Mouse (Mus musculus): Measurements from ENCODE around the gene Pts.

The Pts gene

DNA sequence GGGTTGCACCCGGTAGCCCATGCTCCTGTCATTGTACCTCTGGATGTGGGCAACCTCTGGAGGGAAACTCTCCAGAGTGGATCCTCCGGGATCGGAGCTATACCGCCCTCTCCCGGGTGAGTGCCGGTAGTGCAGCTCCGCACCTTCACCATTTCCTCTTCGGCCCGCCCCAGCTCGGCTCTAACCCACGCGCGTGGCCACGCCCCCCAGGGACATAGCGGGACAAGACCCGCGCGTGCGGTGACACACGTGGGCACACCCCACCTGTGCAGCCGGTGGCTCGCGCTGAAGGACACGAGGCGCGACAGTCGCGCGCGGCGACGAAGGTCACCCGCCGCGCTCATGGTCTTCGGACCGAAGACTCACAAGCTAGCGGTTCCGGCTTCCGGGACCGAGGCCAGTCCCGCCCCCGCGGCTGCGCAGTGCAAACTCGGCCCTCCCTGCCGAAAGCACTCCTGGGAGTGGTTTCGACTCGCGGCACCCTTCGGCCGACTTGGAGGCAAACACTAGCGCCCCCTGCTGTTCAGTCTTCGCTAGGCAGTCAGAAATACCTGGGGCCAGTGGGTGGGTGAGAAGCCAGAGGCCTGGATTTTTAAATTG, at the start of gene Pts:
Gene Pts (minus strand): TSS at position 432 of the 600 bp plus-strand sequence.
- peak; percentile 97 for DNase-seq (ENCODE audit: low spot score)

DNA sequence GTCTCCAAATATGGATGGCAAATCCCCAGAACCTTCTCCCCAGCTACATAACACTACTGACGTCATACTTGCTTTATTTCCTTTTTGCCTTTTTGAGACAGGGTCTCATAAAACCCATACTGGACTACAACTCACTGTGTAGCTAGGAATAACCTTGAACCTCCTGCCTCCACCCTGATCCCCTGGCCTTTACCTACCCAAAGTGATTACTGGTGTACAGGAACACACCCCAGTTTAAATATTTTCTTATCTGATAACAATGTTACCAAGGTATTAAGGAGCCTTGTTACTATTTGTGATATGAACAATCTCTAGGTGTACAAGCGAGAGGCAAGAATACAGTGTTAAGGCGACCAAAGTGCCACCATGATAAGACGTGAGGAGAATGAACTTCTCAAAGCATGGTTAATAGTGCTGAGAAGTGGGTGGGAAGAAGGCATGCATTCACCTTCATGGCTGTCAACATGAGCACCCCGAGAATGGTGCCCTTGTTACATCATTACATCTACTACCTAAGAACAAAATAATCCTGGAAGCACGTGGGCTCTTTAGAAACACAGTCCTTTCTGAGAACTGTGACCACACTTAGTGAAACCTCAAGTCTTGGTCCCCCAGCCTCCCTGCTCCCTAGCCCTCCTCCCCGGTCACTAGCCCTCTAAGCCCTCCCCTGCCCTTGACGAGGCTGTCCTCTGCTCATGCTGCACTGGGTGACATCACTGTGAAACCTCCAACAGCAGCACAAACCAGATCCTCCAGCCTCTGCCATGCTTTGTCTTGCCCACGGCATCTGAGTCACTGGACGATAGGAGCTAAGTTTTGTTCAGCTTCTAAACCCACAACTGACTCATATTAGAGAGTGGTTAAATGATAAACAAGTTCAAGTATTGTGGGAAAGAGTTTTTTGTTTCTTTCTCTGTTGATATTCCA, 41.3 kb upstream of the Pts start:
- no peak for DNase-seq (ENCODE audit: low spot score)

DNA sequence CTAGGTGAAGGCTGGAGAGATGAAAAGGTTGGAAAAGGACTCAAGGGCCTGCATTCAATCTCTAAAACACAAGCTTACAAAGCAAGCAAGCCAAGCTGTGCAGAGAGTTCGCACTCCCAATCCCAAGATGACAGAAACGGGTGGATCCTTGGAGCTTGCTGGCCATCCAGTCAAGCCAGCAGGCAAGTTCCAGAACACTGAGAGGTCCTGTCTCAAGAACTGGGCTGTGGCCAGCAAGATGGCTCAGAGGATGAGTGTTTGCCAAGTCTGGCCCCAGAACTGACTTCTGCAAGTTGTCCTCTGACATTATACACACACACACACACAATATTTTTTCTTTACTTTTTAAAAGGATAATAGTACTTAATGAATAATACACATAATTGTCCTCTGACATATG, 39.4 kb upstream of the Pts start:
- no peak for DNase-seq (ENCODE audit: low spot score)

DNA sequence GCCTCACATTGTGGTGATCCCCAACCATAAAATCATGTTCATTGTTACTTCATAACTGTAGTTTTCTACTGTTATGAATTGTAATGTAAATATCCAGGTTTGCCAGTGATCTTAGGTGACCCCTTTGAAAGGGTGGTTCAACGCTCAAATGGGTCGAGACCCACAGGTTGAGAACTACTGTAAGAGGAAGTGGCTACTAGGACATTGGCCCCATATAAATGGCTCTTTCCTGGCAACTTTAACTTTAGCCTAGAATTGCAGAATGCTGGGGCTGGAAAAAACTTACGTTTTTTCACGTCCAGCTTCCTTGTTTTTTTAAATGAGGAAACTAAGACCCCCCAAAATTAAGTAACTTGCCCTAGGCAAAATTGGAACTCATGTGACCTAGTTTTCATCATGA, 38.8 kb upstream of the Pts start:
- DNase-seq (ENCODE audit: low spot score) = no peak

DNA sequence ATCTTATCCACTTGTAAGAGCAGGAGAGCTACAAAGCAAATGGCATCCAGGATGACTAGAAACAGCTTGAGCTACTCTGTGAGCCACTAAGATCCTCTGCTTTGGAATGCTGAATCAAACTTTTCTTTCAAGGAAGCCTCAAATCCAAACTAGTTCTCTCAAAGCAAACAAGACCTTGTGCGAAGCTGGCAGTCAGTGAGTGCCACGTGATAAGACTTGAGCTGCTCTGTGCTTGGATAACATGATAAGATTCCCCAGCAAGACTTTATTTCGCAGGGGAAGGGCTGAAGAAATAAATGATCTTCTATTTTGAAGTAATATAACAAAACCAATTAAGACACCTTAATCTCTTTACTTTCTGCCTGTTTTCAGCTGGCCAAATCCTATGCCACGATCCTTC, 37.4 kb upstream of the Pts start:
- DNase-seq (ENCODE audit: low spot score) = no peak

DNA sequence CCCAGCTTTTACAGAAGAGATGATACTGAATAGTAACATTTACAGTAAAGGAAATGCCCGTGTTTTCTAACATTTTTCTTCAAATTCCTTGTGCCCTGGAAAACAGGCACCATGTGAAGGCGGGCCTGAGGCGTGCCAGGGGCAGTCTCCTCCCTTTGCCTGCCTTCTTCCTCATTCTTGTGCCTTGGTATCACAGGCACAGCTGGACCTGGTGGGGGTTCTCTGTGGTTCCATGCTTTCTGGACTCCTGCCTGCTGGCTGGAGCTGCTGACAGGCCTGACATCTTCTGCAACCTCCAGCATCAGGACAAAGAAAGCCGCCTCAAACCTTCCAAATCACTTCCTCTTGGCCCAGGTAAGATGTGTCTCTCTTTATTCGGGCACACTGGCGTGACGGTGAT, 36.6 kb upstream of the Pts start:
- no peak for DNase-seq (ENCODE audit: low spot score)

DNA sequence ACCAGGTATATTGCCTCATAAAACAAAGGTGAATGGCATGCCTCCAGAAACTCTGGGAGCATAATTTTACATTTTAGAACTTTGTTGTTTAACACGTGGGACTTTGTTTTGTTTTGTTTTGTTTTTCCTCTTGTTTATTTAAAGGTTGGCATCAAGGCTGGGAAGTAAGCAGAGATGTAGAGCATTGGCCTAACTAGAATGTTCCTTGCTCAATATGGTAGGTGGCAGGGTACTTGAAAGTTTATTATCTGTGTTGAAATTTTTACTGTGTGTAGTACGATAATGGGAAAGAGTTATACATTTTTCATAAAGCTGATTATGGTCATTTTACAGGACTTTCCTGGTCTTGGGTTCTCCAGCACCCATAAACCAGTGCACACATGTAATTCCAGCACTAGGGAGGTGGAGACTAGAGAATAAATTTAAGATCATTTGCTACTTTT, 33.4 kb upstream of the Pts start:
- DNase-seq (ENCODE audit: low spot score) = no peak

DNA sequence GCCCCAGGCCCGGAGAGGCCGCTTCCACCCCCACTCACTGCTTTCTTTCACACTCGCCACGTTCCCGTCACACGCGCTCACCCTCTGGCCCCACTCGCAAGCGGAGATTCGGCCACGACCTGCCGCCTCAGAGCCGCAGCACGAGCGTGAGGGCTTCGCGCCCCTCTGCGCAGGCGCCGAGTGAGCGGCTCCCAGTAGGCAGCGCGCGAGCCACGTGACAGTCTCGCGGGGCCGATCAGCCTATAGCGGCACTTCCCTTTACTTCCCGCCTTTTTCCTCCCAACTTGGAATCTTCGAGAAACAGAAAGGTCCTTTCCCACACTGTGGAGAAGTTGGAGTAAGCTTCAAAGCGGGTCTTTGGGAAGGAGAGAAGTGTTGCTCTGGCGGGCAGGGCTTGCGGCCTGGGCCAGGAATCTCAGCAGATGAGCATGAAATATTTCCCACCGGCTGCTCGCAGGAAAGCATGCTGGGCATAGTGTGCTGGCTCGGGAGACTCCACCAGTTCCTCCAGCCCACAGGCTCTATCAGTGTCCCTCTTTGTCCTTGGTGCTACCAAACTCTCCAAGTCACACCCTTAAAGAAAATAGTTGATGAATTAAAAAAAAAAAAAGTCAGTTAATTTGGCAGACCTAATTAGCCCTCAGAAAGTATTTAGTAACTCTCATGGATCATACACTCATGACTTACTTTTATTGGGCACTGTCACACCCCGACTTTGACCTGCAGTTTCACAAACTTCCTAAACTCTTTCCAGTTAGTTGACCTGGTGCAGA, 32.8 kb upstream of the Pts start, which contains the start of gene Tex12:
Gene Tex12 (minus strand): TSS at position 181 of the 773 bp plus-strand sequence.
- no peak for DNase-seq (ENCODE audit: low spot score)

DNA sequence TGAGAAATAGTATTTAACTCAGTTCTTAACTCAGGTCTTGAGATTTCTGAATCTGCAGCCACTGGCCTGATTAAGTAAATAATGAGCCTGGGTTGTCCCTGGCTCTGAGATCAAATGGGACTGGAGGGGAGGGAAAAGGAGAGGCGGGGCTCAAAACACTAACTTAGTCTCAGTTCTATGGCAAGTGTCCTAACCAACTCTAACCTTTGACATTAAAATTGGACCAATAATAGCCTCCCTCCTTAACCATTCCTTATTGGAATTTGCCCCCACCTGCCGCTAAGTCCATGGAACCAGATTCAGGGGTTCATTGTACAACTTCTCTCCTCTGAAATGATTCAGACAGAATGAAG, 26.5 kb upstream of the Pts start, which contains the start of gene Bco2:
Gene Bco2 (minus strand): TSS at position 88 of the 353 bp plus-strand sequence.
- DNase-seq (ENCODE audit: low spot score) = no peak

DNA sequence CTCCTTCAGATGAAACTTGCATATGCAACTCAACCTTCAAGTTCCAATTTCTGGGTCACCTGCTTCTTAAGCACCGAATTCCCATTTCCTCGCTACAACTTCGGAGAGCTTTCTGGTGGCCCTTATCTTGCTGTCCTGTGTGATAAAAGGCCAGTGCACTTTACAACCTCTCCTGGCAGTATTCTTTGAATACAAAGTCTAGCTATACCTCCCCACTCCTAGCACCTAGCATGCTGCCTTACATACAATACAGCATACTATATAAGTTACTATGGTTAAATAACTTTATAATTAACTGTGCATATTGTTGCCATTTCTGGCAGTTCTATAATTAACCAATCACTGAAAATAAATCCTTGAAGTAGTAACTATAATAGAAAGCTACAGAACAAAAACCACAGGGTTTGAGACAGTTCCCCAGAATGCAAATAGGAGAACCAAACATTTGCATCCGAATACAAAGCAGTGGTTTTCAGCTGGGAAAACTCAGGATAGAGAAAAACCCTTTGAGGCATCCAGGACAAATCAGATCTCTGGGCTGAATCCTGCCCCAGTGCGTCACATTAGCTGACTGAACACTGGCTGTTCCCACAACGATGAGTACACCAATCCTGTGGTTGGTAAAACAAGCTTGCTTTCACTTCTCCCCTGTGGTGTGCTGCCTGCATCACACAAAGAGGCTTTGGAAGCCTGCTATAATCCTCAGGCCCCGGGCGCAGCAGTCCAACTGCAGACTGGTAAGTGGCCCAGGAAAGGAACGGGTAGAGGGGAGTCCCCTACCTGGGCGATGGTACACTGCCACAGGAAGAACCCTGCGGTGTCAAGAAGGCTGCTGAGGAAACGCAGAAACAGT, 25.9 kb upstream of the Pts start, which contains the start of gene Il18:
Gene Il18 (plus strand): TSS at position 587 of the 853 bp plus-strand sequence.
- DNase-seq (ENCODE audit: low spot score) = peak; percentile 81

DNA sequence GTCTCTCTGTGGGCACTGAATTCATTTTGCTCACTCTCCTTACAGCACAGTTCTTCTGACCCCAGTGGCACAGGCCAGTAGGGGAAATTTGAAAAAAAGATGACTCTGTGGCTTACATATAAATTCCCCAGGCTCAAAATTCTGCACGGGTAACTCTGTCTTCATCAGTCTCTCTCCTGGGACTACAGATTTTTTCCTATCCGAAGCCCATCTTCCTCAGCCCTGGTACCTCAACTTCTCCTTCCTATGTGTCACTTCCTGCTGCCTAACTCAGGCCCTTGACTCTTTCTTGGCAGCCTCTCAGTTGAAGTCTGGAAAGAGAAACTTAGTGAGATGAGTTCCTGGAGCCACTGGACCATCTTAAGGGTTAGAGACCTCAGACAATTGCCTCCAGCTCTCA, 25.0 kb upstream of the Pts start:
- DNase-seq (ENCODE audit: low spot score) = no peak

DNA sequence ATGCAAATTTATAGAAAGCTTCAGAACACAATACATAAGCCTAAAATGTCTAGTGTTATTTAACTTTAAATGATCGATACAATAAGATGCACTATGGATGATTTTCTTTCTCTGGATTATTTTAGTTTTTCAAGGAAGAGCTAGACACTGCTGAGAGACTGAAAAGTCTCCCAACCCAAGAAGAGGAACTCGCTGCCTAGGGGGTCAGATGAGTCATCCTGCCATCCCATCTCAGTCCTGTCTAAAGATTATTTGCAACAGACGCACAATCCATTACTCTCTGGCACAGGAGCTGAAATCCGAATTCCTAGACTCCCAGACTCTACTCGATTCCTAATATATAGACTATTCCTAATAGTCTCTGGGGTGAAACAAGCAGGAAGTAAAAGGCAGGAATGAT, 23.7 kb upstream of the Pts start:
- no peak for DNase-seq (ENCODE audit: low spot score)

DNA sequence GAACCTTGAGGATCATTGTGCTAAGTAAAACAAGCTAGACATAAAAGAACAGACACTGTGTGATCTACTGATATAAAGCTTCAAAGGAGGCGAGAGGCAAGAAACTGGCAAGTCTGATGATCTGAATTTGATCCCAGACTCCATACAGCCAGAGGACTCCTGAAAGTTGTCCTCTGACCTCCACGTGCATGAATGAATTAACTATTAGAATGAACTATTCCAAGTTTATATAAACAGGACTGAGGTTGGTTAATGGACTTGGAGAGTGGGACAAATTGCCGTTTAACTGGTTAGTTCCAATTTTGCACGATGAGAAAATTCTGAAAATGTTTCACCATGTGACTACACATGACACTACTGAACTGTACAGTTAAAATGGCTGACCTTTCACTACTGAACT, 20.4 kb upstream of the Pts start:
- no peak for DNase-seq (ENCODE audit: low spot score)

DNA sequence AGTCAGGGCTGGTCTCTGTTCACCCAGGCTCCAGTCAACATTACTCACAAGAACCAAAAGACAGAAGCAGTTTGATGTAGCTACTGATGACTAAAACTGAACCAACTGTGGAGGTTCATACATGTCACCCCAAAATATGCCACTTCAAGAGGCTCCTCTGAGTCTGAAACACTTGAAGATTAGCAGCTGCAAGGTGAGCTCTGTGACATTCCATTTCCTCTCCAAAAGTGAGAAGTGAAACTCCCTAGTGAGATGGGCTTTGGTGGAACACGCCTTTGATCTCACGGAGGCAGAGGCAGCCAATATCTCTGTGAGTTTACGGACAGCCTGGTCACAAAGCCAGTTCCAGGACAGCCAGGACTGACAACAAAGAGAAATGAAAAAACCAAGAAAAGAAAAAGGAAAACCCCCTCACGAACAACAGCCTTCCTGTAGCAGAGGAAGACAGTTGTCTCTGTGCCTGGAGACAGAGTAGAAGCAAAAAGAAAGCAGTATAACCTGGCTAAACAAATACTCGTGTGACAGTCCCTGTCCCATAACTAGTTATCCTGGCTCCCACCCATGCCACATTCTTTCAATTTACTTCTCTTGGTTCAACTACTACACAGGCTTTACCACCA, 19.4 kb upstream of the Pts start:
- no peak for DNase-seq (ENCODE audit: low spot score)

DNA sequence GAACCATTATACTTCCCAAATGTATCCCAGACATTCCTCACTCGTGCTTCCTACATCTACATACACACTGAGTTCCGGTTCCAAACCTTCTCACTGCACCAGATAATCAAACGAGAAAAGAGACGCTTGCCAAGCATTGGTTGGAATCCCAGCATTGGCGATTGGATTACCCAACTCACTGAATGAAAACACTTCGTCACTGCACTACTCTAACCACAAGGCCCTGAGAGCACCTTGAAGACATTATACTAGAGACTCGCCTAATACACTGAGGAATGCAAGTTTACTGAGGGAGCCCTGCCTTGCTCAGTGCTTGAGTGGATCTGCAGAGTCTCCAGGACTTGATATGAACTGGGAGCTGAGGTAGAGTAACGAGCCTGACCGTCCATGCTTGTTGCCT, 13.9 kb upstream of the Pts start:
- DNase-seq (ENCODE audit: low spot score) = no peak

DNA sequence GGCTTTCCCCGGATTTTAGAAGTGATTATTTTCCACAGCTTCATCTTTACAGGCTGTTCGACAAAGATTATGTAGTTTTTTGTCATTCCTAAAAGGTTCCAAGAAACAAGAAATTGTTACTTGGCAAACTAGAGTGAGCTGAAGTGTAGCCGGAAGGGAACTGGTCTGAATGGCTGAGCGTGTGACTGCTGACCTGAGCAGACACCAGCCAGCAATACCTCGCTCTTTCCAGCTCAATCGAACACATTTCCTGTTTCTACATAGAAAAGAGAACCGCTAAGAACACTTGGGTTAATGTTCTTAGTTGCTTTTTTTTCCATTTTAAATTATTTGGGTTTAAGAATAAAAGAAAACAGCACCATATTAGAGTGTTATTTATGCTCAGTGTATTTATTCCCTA, 11.6 kb upstream of the Pts start:
- no peak for DNase-seq (ENCODE audit: low spot score)

DNA sequence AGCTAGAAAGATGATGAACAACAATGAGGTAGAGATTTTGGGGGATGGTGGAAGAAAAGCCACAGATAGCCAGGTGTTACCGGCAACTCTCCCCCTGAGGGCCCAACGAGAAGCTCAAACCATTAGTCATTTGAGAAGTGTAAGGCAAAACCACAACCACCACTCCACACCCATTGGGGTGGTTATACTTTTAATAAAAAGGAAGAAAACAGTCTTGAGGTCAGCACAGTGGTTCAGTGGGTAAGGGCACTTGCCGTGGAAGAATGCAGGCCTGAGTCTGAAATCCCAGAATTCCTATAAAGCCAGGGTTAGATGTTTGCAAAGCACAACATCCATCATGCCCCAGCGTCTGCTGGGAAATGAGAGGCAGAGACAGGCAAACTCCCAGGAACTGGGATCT, 8.8 kb upstream of the Pts start:
- no peak for DNase-seq (ENCODE audit: low spot score)

DNA sequence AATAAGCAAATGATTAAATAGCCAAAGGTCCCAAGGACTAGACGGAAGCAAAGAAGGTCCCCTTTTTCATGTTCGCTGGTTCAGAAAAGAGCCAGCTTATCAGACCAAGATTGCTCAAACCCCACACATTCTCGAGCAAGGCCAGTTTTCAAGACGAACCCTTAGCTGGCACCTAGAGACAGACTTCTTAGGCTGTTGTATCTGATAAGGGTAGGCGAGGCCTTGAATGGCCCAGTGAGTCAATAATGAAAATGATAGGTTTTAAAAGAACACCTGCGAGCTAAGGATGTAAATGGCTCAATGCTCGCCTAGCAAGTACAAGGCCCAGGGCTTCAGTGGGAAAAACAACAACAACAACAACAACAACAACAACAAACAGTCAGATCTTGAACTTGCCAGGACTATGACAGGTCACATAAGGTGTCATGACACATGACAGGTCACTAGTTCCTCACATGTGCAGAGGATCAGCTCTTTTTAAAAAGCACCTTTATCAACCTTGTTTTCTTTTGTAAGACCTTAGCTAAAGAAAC, 8.1 kb upstream of the Pts start:
- no peak for DNase-seq (ENCODE audit: low spot score)

DNA sequence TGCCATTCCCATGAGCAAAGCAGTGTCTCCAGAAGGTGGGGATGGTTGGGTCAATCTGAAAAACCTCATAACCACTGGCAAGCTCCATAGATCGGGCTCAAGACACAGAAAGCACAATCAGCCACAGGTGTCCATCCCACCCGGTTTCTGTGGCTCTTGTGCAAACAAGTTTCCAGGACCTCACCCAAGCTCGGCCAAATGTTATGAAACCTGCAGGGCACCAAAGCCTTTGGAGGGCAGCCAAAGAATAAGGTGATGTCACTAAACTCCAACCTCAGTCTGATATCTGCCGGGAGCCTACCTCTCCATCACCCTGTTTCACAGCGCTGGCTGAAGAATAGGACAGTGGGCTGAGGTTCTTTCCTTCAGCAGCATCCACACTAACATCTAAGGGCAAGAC, 7.4 kb upstream of the Pts start:
- no peak for DNase-seq (ENCODE audit: low spot score)

DNA sequence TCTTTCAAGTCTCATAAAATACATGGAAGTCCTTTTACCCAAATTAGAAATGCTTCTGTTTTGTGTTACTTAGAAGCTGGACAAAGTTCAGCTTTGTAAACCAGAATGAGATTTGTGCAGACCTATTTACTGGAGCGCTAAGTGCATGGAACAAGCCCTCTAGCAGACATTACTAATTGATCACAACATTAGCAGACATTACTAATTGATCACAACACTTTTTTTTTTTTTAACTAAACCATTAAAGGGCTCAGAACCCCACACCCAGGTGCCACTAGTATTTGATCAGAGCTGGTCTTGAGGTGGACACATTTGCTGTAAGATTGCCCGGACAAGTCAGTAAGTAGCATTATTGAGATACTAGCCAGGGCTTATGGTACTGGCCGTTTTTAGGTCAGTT, 5.3 kb upstream of the Pts start:
- DNase-seq (ENCODE audit: low spot score) = no peak

DNA sequence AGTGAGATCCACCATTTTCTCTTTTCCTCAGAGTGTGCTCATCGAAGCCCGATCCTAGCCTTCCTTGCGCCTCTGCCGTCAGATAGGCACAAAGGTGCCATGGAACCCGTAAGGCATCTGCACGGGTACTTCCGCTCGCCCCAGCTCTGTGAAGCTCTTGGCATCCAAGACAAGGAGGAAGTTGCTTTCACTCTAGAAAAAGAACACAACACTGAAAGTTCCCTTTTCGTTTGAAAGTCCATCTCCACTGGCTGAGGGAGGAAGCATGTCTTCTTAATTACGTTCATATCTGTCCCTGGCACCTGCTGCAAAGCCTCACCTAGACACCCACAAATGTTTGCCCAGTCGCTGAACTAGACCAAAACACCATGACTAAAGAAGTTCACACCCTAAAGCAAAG, 4.8 kb upstream of the Pts start:
- no peak for DNase-seq (ENCODE audit: low spot score)

Data from layer of hippocampus, adult 11-12 months (tissue).